Mouse (Mus musculus) liver, adult 2 months (tissue): ENCODE results near the gene Mthfd1. TPM values are rescaled to one million over a fixed set of nuclear protein-coding genes. Genes with fewer than 3 reads are reported as not detected.
A peak's percentile ranks its signal among the peaks of the same experiment; 100 is the strongest.

Experiments used
- DNase-seq: peaks from one replicate; pipeline ENCODE4 v3.0.0-alpha.2; 2011; ENCODE audit warnings: low read depth, low spot score; ENCODE audit errors: extremely low read depth
- H3K27ac ChIP-seq: fragments of 200-500 bp; replicated peaks from 2 replicates; pipeline ENCODE4 v1.5.1; 2012; ENCODE audit warnings: low read depth, mild to moderate bottlenecking, control low read depth, inconsistent platforms, low read length; ENCODE audit not compliant: insufficient read depth
- H3K27me3 ChIP-seq: fragments of 200-500 bp; 2 replicates; pipeline ENCODE4 v1.6.1; 2012; ENCODE audit warnings: mild to moderate bottlenecking, moderate library complexity, low read length, inconsistent platforms; ENCODE audit not compliant: control insufficient read depth, insufficient read depth
- H3K36me3 ChIP-seq: fragments of 200-500 bp; 2 replicates; pipeline ENCODE4 v1.6.1; 2012; ENCODE audit warnings: low read length, inconsistent platforms; ENCODE audit not compliant: control insufficient read depth, insufficient read depth
- H3K4me1 ChIP-seq: fragments of 200-500 bp; 2 replicates; pipeline ENCODE4 v1.6.1; 2011; ENCODE audit warnings: low read length; ENCODE audit not compliant: control insufficient read depth, insufficient read depth
- H3K4me3 ChIP-seq: fragments of 200-500 bp; 2 replicates; pipeline ENCODE4 v1.5.1; 2011; ENCODE audit warnings: low read depth, mild to moderate bottlenecking, control low read depth, low read length, moderate library complexity; ENCODE audit not compliant: insufficient read depth
- H3K79me2 ChIP-seq: fragments of 200-500 bp; 2 replicates; pipeline ENCODE4 v1.6.1; 2012; ENCODE audit warnings: inconsistent platforms, mild to moderate bottlenecking, low read length, moderate library complexity; ENCODE audit not compliant: control insufficient read depth, insufficient read depth
- H3K9ac ChIP-seq: fragments of 200-500 bp; 2 replicates; pipeline ENCODE4 v1.6.1; 2012; ENCODE audit warnings: low read depth, mild to moderate bottlenecking, control low read depth, inconsistent platforms, low read length
- CTCF ChIP-seq: fragments of 200-500 bp; IDR thresholded peaks from 2 replicates; pipeline ENCODE4 v1.5.1; 2011; ENCODE audit warnings: low read depth, low read length, control low read depth
- POLR2A ChIP-seq: fragments of 200-500 bp; IDR thresholded peaks from 2 replicates; pipeline ENCODE4 v1.6.1; 2011; ENCODE audit warnings: low read length, control low read depth; ENCODE audit not compliant: insufficient read depth; ENCODE audit errors: extremely low read depth
- WGBS: fragments of 180-500 bp; shearing (Covaris S2); methylation state at CpG from one replicate; pipeline ENCODE4 v1.1.7; 2018; 5-methylcytosine and 5-hydroxymethylcytosine counted together
- polyA plus RNA-seq: library from polyadenylated mRNA; depleted of rRNA; stranded (reverse); fragments of >200 nt; gene quantifications from 2 replicates; pipeline ENCODE4 v1.2.3, GENCODE M21; 2012
- total RNA-seq: library from RNA; depleted of rRNA; stranded (reverse); fragments of >200 nt; gene quantifications from 2 replicates; pipeline ENCODE4 v1.2.3, GENCODE M21; 2014

The Mthfd1 gene
- total and polyA plus RNA-seq, 2 experiments: 112 to 188 TPM

DNA sequence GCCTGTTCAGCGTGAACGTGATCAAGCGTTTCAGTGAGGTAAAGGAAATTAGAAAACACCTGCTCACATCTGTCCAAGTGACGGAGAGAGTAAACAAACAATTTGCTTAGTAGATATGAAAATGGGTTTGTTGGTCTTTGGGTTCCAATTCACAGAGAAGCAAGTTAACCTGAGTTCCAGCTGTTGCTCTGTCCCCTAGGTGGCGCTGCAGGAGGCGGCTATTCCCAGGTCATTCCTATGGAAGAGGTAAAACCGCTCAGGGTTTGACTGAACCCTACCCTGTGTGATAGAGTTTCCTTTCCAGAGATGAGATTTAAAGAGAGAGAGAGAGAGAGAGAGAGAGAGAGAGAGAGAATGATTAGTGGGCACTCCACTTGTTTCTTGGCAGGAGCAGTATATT lies 38.1 kb downstream of the Mthfd1 start:
- Histone ChIP-seq H3K4me1 (peaks cover 4% of the 10 kb centered on the region), H3K79me2 (no peaks in the 10 kb centered on the region; the same call in 1 of the 2 replicates), H3K4me3 (no peak overlapping the region; the same call in 1 of the 2 replicates), H3K36me3 (peaks cover 81% of the 10 kb centered on the region), H3K27ac (no peak overlapping the region), H3K9ac (no peak overlapping the region), H3K27me3 (no peaks in the 10 kb centered on the region)
- DNase-seq: peak; percentile 55
- TF ChIP-seq CTCF: peak; percentile 88
- TF ChIP-seq POLR2A: no peak
- 38% methylated on average over 7 of the region's 7 CpGs for WGBS

DNA sequence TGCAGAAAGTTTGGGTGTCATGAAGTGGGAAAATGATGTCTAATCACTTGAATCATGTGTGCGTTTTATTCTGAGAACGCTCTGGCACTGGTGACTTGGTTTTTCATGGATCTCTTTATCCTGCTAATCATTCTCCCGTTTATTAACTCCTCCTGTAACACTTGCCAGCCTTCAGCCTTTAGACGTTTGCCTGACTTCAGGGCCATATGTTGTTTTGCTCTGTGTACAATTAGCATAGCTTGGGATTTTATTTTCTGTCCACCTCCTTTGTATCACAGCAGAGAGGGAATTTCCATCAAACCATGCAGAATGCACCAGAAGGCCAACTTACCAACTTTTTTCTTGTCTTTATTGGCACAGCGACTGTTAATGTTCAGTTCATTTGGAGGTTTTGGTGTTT lies 42.7 kb downstream of the Mthfd1 start:
- H3K27ac ChIP-seq: no peak overlapping the region
- no peaks in the 10 kb centered on the region; the same call in 1 of the 2 replicates for H3K79me2 ChIP-seq
- H3K4me3 ChIP-seq: no peak overlapping the region
- no peak overlapping the region for H3K9ac ChIP-seq
- no peaks in the 10 kb centered on the region for H3K4me1 ChIP-seq
- TF ChIP-seq POLR2A (no peak), CTCF (no peak)
- WGBS: 88% methylated on average over 5 of the region's 5 CpGs
- H3K36me3 ChIP-seq: peaks cover 80% of the 10 kb centered on the region
- H3K27me3 ChIP-seq: no peaks in the 10 kb centered on the region
- DNase-seq: no peak

GRCm38 (mm10) chr12:76299361-76299906 lies 44.3 kb downstream of the Mthfd1 start:
- H3K4me1 ChIP-seq: no peaks in the 10 kb centered on the region
- 85% methylated on average over 9 of the region's 9 CpGs for WGBS
- peaks cover 75% of the 10 kb centered on the region for H3K36me3 ChIP-seq
- H3K4me3 ChIP-seq: no peak overlapping the region
- DNase-seq: no peak
- H3K27ac ChIP-seq: no peak overlapping the region
- no peak for TF ChIP-seq POLR2A
- TF ChIP-seq CTCF: no peak
- no peak overlapping the region for H3K9ac ChIP-seq
- no peaks in the 10 kb centered on the region for H3K27me3 ChIP-seq
- no peaks in the 10 kb centered on the region for H3K79me2 ChIP-seq

- WGBS: 83% methylated on average over 10 of the region's 10 CpGs
- Histone ChIP-seq H3K36me3 (peaks cover 71% of the 10 kb centered on the region), H3K27me3 (no peaks in the 10 kb centered on the region)
Measured at GRCm38 (mm10) chr12:76300367-76300766, 45.3 kb downstream of the Mthfd1 start.

GRCm38 (mm10) chr12:76303474-76303873 lies 48.4 kb downstream of the Mthfd1 start:
- TF ChIP-seq POLR2A: no peak
- Histone ChIP-seq H3K4me1 (no peaks in the 10 kb centered on the region), H3K27ac (no peak overlapping the region), H3K9ac (no peak overlapping the region), H3K4me3 (no peak overlapping the region), H3K79me2 (no peaks in the 10 kb centered on the region), H3K36me3 (peaks cover 64% of the 10 kb centered on the region), H3K27me3 (no peaks in the 10 kb centered on the region)
- 50% methylated on average over 11 of the region's 11 CpGs for WGBS
- peak; percentile 72 for DNase-seq

More at GRCm38 (mm10) chr12:76300367-76300766, 45.3 kb downstream of the Mthfd1 start:
- Histone ChIP-seq H3K27ac (no peak overlapping the region), H3K4me3 (no peak overlapping the region), H3K4me1 (no peaks in the 10 kb centered on the region), H3K9ac (no peak overlapping the region), H3K79me2 (no peaks in the 10 kb centered on the region)
- TF ChIP-seq CTCF (no peak), POLR2A (no peak)
- DNase-seq: no peak

DNA sequence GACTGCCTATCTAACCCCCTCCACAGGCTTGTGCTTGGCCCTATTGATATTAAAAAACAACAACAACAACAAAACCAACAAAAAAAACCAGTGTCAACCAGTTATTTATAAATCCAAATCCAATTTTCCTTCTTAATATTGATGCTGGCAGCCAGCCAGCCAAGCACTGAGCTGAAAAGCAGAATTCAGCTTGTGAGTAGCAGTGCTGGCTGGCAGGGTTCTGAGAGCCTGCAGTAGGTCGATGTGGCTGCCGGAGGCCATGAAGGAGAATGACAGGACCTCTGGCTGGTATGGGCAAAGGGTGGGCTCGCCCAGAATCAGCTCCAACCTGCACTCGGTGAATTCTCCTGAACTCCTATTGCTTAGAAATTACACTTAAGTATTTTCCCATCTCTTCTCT lies 49.1 kb downstream of the Mthfd1 start:
- H3K79me2 ChIP-seq: no peaks in the 10 kb centered on the region
- no peak overlapping the region for H3K27ac ChIP-seq
- peak; percentile 37 for DNase-seq
- WGBS: 49% methylated on average over 4 of the region's 4 CpGs
- H3K4me1 ChIP-seq: no peaks in the 10 kb centered on the region
- TF ChIP-seq CTCF (no peak), POLR2A (no peak)
- peaks cover 59% of the 10 kb centered on the region for H3K36me3 ChIP-seq
- H3K9ac ChIP-seq: no peak overlapping the region
- H3K4me3 ChIP-seq: no peak overlapping the region
- no peaks in the 10 kb centered on the region for H3K27me3 ChIP-seq
